Mouse (Mus musculus) G1E (cell line): ENCODE measurements at regions not wholly inside any gene's neighbourhood (a gene's known extent, or its start where the extent isn't known, plus 50 kb on each side); places are given as distances from the start of the nearest gene placed in this dataset.

Experiments used
- ATAC-seq: 2 replicates; pipeline ENCODE4 v1.8.0; 2016; ENCODE audit warnings: mild to moderate bottlenecking; ENCODE audit not compliant: insufficient number of reproducible peaks, poor library complexity, low FRiP score, severe bottlenecking; ENCODE audit errors: extremely low read depth
- DNase-seq: peaks from one replicate; pipeline ENCODE4 v3.0.0; 2012; ENCODE audit warnings: low spot score
- H3K27me3 ChIP-seq: 2 replicates; pipeline ENCODE4 v1.6.1; 2012; ENCODE audit warnings: mild to moderate bottlenecking, low read length, inconsistent platforms; ENCODE audit not compliant: insufficient read depth
- H3K36me3 ChIP-seq: replicated peaks from 2 replicates; pipeline ENCODE3; 2012; ENCODE audit warnings: mild to moderate bottlenecking, inconsistent platforms
- H3K4me1 ChIP-seq: 2 replicates; pipeline ENCODE4 v1.6.1; 2012; ENCODE audit warnings: low read depth, low read length, inconsistent platforms, mixed read lengths; ENCODE audit not compliant: insufficient read depth
- H3K4me3 ChIP-seq: 2 replicates; pipeline ENCODE4 v1.5.1; 2012; ENCODE audit warnings: low read depth, mild to moderate bottlenecking, inconsistent platforms, low read length, moderate library complexity, mixed read lengths
- H3K9me3 ChIP-seq: replicated peaks from 2 replicates; pipeline ENCODE4 v1.6.1; 2012; ENCODE audit warnings: inconsistent platforms
- CTCF ChIP-seq: IDR thresholded peaks from 2 replicates; pipeline ENCODE4 v1.5.1; 2012; ENCODE audit warnings: low read depth, low read length, inconsistent platforms, mixed read lengths
- GATA1 ChIP-seq: IDR thresholded peaks from 2 replicates; pipeline ENCODE4 v1.6.1; 2012; ENCODE audit warnings: borderline replicate concordance, low read length, inconsistent platforms, mixed read lengths
- GATA2 ChIP-seq: IDR thresholded peaks from 2 replicates; pipeline ENCODE4 v1.6.1; 2012; ENCODE audit warnings: low read depth, low read length, inconsistent platforms, borderline replicate concordance
- POLR2AphosphoS5 ChIP-seq: IDR thresholded peaks from 2 replicates; pipeline ENCODE4 v1.6.1; 2012; ENCODE audit warnings: low read depth, low read length, inconsistent platforms; ENCODE audit not compliant: insufficient replicate concordance
- TAL1 ChIP-seq: conservative IDR thresholded peaks from 2 replicates; pipeline ENCODE4 v1.6.1; 2012; ENCODE audit warnings: low read depth, low read length, inconsistent platforms, mixed read lengths

GRCm38 (mm10) chr12:96378924-96379323, 686.9 kb downstream of the Flrt2 start:
- no peak for DNase-seq
- Histone ChIP-seq H3K4me3 (no peak overlapping the region), H3K9me3 (peaks cover 14% of the 10 kb centered on the region), H3K27me3 (no peaks in the 10 kb centered on the region), H3K36me3 (no peaks in the 10 kb centered on the region), H3K4me1 (no peaks in the 10 kb centered on the region)
- ATAC-seq: no peak
- no peak for TF ChIP-seq GATA2
- TF ChIP-seq GATA1: no peak
- TF ChIP-seq CTCF: no peak
- TF ChIP-seq POLR2AphosphoS5: no peak
- TF ChIP-seq TAL1: no peak

GRCm38 (mm10) chr12:96419104-96419503, 727.1 kb downstream of the Flrt2 start:
- no peak overlapping the region for H3K4me3 ChIP-seq
- no peaks in the 10 kb centered on the region for H3K27me3 ChIP-seq
- no peak for TF ChIP-seq CTCF
- TF ChIP-seq TAL1: no peak
- TF ChIP-seq GATA1: no peak
- no peak for TF ChIP-seq POLR2AphosphoS5
- no peak for TF ChIP-seq GATA2
- peaks cover 4% of the 10 kb centered on the region for H3K9me3 ChIP-seq
- no peaks in the 10 kb centered on the region for H3K4me1 ChIP-seq
- ATAC-seq (no peak), DNase-seq (no peak)
- H3K36me3 ChIP-seq: no peaks in the 10 kb centered on the region

- H3K4me1 ChIP-seq: no peaks in the 10 kb centered on the region
- TF ChIP-seq GATA2: no peak
- TF ChIP-seq CTCF: no peak
- TF ChIP-seq POLR2AphosphoS5: no peak
- no peak for TF ChIP-seq TAL1
- no peak for TF ChIP-seq GATA1
- DNase-seq: no peak
- peaks cover 4% of the 10 kb centered on the region for H3K9me3 ChIP-seq
- ATAC-seq: no peak
- H3K4me3 ChIP-seq: no peak overlapping the region
- H3K36me3 ChIP-seq: no peaks in the 10 kb centered on the region
- no peaks in the 10 kb centered on the region for H3K27me3 ChIP-seq
These were observed 727.5 kb downstream of the Flrt2 start for GRCm38 (mm10) chr12:96419567-96419966.

GRCm38 (mm10) chr12:96427589-96427988, 735.6 kb downstream of the Flrt2 start:
- no peaks in the 10 kb centered on the region for H3K4me1 ChIP-seq
- TF ChIP-seq POLR2AphosphoS5: no peak
- ATAC-seq (no peak), DNase-seq (no peak)
- no peak overlapping the region for H3K4me3 ChIP-seq
- no peaks in the 10 kb centered on the region for H3K36me3 ChIP-seq
- no peaks in the 10 kb centered on the region for H3K27me3 ChIP-seq
- H3K9me3 ChIP-seq: peaks cover 10% of the 10 kb centered on the region; the same call in 1 of the 2 replicates

- TF ChIP-seq CTCF: no peak
- no peak for TF ChIP-seq GATA1
- TF ChIP-seq TAL1: no peak
- H3K27me3 ChIP-seq: no peaks in the 10 kb centered on the region
- no peaks in the 10 kb centered on the region for H3K9me3 ChIP-seq
- DNase-seq (no peak), ATAC-seq (no peak)
- H3K4me1 ChIP-seq: no peaks in the 10 kb centered on the region
- no peaks in the 10 kb centered on the region for H3K36me3 ChIP-seq
- no peak overlapping the region for H3K4me3 ChIP-seq
These were observed 750.5 kb downstream of the Flrt2 start for GRCm38 (mm10) chr12:96442546-96442945.

GRCm38 (mm10) chr12:96453374-96453773, 761.3 kb downstream of the Flrt2 start:
- Histone ChIP-seq H3K36me3 (no peaks in the 10 kb centered on the region), H3K27me3 (no peaks in the 10 kb centered on the region), H3K4me3 (no peak overlapping the region), H3K4me1 (no peaks in the 10 kb centered on the region), H3K9me3 (no peaks in the 10 kb centered on the region)
- no peak for TF ChIP-seq TAL1
- no peak for TF ChIP-seq GATA1
- TF ChIP-seq GATA2: no peak
- TF ChIP-seq CTCF: no peak
- no peak for TF ChIP-seq POLR2AphosphoS5
- no peak for ATAC-seq
- DNase-seq: no peak

- Histone ChIP-seq H3K4me3 (no peak overlapping the region), H3K4me1 (no peaks in the 10 kb centered on the region), H3K9me3 (peaks cover 7% of the 10 kb centered on the region), H3K27me3 (no peaks in the 10 kb centered on the region), H3K36me3 (no peaks in the 10 kb centered on the region)
- DNase-seq: no peak
- no peak for ATAC-seq
- TF ChIP-seq POLR2AphosphoS5 (no peak), GATA1 (no peak), TAL1 (no peak), CTCF (no peak), GATA2 (no peak)
These were observed 784.3 kb downstream of the Flrt2 start for GRCm38 (mm10) chr12:96476344-96476743.
